Mouse (Mus musculus) kidney, postnatal 10 days (tissue): ENCODE results near the gene Syna.
A peak's percentile ranks its signal among the peaks of the same experiment; 100 is the strongest.

Experiments used
- DNase-seq: peaks from one replicate; pipeline ENCODE4 v3.0.0; 2021; ENCODE audit warnings: mixed read lengths

The Syna gene

GRCm38 (mm10) chr5:134567445-134567844 lies 7.5 kb upstream of the Syna start:
- DNase-seq = no peak

DNA sequence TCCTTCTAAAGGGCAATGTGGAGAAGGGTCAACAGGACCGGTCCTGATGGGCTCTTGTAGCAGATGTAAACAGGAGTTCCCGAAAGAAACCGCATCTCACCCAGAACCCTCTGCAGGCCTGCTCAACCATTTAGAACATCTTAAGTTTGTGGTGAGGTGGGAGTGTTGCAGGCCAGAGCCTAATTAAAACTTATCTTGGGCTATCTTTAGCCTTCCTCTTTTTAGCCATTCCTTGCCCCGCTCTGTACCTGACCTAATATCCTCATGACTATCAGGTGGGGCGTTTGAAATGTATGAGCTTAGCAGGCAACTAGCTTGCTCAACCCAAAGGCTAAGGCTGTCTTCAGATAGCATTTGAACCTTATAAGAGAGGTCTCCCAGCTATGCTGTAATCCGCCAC lies 5.7 kb upstream of the Syna start:
- no peak for DNase-seq

- DNase-seq = no peak
Measured at GRCm38 (mm10) chr5:134564272-134564671, 4.3 kb upstream of the Syna start.

DNA sequence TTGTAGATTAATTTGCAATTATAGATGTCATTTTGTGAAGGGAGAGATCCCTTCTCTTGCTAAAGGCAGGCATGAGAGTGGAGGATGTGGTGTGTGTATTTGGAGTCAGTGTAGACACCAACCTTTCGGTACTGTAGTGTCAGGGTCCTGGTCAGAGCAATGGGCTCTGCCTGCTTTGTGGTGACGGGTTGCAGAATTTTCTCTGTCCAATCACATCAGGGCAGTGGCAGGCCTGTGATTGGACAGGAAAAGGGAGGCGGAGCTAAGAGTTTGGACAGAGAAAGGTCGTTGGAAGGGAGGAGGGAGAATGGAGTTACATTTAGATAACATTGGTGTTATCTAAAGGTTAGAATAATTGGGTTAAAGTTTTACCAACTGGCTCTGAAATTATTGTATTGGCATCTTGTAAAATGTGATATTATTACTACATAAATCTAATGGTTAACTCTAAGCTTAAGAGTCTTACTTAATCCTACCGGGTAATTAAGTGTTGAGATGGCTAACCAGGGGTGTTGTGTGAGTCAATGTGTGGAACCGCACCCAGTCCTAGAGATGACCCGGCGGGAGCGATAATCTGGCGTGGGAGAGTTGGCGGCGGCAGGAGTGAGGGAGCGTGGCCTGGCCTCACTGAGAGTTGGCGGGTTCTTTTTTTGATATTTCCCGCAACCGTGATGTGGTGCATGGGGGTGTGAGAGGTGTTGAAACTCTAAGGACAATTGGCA lies 640 bp upstream of the Syna start:
- no peak for DNase-seq

GRCm38 (mm10) chr5:134555463-134556164 lies 4.4 kb downstream of the Syna start:
- peak; percentile 95 for DNase-seq

- no peak for DNase-seq
Measured at GRCm38 (mm10) chr5:134553951-134554546, 5.9 kb downstream of the Syna start.

DNA sequence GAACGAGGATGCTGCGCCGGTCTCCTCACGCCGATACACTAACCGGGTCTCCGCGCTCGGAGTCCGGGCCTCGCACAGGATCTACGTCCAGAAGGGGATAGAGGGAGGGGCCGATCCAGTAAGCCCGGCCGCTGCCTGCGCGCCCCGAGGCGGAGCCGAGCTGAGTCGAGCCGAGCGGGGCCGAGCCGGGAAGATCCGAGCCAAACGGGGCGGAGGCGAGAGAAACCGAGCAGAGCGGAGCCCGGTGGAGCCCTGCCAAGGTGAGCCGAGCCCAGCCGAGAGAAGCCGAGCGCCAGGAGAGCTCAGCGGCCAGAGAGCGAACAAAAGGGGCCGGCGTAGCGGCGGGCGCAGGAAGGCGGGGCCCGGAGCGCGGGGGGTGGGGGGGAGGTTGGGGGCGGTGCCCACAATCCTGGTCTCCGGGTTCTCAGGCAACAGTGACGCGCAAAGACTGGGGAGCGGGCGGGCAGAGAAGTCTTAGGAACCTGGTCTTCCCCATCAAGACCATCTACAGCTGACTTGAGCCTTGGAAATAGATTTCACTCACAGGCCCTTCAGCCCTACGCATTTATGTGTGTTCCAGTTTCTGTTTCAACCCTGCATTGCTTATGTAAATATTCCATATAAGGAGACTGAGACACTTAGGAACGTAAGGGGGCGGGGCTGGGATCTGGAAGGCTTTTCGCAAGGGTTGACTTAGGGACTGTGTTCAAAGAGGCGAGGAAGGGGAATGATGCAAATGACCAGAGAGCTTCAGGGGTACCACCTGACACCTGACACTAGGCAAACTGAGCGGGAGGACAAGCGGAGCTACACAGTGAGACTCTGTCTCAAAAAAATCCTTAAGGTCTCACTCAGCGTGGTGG lies 7.6 kb downstream of the Syna start, which contains the start of gene Clip2:
Gene Clip2, minus strand, starts transcription at position 325 of the 863 bp plus-strand sequence.
- DNase-seq = peak; percentile 100

DNA sequence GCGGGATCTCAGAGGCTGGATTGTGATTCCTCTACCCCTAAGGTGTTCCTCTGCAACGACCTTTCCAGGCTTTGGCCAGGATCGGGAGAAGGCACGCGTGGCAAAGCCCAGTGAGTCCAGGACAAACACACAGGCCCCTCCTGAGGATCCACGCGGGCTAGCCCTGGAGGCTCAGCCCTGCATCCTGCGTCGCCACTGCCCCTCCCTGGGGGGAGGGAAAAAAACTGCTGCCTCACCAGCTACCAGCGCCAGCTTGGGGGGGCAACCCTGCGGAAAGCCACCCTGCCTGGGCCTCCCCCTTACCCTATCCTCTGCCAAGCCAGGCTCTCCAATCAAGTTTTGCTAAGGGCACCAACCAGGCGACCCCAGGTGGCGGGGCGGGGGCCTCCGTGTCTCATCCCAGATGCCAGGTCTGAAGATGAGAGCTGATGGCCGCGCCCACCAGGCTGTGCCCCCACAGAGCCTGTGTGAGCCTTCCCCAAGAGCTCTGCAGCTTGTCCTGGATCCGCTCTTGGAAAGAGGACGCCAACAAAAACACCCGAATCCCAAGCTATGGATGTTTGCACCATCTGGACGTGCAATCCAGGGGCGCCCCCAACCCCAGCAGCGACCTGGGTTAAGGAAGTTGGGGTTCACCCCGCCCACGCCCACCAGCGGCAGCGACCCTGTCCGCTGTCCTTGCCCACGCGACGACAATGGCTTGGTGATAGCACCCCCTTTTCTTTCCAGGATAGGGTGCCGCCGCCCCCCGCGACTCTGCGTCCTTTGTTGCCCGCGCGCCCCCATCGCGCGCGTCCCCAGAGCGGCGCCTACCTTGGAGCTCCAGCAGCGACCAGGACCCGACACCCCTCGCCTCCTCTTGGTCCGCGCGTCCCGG lies 8.5 kb downstream of the Syna start:
- peak; percentile 73 for DNase-seq

- DNase-seq = no peak
Measured at GRCm38 (mm10) chr5:134550836-134551232, 9.1 kb downstream of the Syna start.

GRCm38 (mm10) chr5:134549640-134550168 lies 10.3 kb downstream of the Syna start:
- DNase-seq = no peak

DNA sequence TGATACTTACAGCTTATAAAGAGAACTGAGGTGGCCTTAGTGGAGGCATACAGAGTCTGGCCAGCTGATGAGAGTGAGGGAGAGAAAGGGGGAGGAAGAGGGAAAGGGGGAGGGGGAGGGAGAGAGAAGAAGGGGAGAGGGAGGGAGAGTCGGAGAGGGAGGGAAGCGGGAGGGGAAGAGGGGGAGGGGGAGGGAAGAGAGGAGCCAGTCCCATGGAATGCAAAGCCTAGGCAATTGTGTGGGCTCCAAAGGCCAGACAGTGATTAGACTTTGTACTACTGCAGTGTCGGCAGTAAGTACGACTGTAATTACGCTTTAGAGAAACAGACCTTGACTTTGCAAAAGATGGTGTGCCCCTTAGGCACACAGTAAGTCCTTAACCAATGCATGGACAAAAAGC lies 11.7 kb downstream of the Syna start:
- DNase-seq = peak; percentile 74

GRCm38 (mm10) chr5:134546790-134547189 lies 13.2 kb downstream of the Syna start:
- DNase-seq = no peak

- no peak for DNase-seq
Measured at GRCm38 (mm10) chr5:134545242-134545629, 14.7 kb downstream of the Syna start.

DNA sequence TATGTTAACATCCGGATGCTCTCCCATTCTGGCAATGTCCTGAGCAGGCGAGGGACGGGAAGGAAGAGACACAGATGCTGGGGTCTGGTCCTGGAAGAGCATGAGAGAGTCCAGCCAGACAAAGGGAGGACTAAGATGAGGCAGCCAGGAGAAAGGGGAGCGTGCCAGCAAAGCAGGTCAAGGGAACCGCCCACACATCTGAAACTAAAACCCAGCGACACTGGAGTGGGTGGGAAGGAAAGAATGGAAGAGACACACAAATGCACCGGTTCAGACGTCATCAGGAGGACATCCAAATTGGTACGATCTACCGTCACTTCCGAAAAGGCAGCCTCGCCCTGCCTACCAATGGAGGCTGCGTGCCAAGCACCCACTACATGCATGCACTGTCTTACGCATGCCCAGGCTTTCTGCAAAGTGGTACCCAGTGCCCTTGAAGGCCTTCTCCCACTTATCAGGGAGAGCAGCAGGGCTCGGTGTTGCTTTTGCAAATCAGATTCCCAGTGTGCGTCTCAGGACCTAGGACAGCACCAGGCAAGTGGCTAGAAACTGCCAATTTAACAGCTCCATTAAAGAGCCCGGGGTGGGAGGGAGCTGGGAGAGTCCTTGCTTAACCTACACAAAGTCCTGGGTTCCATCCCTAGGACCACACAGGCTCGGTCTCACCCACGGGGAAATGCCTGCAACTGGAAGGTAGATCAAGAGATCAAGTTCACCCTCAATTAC lies 15.3 kb downstream of the Syna start:
- peak; percentile 76 for DNase-seq

DNA sequence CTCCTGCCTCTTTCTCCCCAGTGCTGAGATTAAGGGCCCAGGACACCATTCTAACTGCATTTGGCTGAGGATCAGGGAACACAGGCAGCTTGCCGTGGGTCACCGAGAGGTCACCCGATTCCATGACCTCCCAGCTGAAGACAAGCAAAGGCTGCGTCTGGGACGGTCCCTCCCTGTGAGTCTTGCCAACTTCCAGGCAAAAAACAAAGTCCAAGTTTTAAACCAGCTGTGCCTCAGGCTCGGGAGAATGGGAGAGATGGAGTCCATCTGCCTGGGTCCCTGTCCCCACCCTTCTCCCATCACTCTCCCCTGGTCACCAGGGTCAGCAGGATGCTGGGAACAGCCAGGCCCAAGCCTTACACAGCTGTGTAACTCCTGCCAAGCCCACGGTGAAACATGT lies 18.3 kb downstream of the Syna start:
- DNase-seq = peak; percentile 92

GRCm38 (mm10) chr5:134540881-134541280 lies 19.1 kb downstream of the Syna start:
- peak; percentile 52 for DNase-seq

DNA sequence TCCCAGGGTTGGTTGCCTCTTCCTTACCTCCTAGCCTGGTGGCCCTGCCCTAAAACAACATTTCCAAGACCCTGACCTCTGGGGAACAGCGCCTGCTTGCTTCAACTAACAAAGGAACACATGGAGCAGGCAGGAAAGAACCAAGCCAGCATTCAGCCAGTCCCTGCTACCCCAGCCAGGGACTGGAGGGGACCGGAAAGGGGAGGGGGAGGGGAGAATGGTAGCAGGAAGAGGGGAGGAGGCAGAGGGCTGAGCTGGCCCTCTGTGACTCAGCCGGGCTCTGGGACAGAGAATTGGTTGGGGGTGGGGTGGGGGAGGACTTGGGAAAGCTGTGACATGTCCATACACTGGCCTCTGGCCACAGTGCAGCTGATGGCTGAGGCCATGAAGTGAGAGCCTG lies 20.1 kb downstream of the Syna start:
- DNase-seq = peak; percentile 90

GRCm38 (mm10) chr5:134536036-134536435 lies 23.9 kb downstream of the Syna start:
- no peak for DNase-seq

GRCm38 (mm10) chr5:134532417-134532816 lies 27.6 kb downstream of the Syna start:
- DNase-seq = no peak

- DNase-seq = no peak
Measured at GRCm38 (mm10) chr5:134531585-134531984, 28.4 kb downstream of the Syna start.

DNA sequence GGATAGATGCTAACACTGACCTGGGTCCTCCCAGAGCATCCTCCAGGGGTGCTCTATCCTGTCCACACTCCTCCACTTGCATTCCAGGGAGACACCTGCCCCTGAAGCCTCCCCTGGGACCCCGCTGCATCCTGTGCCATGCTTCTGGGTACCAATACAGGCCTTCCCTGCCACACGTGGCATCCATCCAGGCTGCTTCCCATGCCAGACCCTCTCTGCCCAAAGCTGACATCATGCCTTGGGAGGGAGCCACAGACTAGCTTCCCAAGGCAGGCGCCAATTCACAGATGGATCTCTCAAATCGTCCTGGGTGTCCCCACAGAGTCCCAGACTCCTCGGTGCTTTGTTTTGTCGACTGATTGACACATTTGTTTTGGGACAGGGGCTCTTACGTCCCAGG lies 29.1 kb downstream of the Syna start:
- peak; percentile 53 for DNase-seq
